Mouse (Mus musculus): Measurements from ENCODE around the gene Hoxd11.
A peak's percentile ranks its signal among the peaks of the same experiment; 100 is the strongest.

Hoxd11 gene

DNA sequence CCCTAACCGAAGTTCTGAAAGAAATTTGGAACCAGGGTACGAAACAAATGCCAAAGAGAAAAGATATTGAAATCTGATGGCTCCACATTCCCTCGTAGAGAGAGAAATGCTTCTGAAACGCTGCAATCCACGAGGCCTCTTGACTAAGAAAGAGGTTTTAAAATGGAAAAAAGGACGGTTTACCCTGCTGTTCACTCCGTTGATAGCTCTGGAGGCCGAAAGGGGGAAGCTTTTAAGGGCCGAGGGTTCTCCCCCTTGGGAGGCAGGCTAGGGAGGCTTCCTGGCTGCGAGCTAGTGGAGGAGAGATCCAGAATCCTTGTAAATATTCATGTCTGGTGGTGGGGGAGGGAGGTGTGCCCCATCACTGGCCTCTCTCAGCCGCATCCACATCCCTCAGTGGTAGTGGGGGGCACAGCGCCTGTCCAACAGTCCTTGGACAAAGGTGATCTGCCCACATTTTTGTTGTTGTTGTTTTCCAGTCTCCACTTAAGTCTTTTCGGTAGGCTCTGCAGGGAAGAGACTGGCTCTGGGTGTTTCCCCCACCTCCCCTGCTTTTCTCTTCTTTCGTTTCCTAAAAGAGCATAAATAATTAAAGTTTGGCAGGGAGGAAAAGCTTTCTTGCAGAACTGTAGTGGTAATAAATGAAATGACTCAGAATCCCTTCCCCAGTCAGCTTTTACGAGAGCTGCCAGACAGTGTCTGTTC, at the start of gene Hoxd11:
TSS of gene Hoxd11 (plus strand) at position 667 of the 705 bp plus-strand sequence.
- DNase-seq (ENCODE audit: low spot score), result no peak

DNA sequence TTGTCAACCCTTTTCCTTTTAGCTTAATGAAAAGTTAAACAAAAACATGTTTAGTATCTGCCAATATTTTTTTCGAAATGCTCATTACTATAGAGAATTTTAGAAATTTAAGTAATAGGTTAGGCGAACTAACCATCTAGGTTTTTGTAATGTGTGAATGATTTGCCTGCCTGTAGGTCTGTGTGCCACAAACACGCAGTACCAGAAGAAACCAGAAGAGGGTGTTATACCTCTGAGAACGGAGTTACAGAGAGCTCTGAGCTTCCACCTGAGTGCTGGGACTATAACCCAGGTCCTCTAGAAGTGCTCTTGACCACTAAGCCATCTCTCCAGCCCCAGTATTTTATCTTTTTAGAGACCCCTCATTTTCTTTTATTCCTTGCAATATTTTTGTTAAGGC, 43.9 kb upstream of the Hoxd11 start:
- DNase-seq (ENCODE audit: low spot score), result no peak

DNA sequence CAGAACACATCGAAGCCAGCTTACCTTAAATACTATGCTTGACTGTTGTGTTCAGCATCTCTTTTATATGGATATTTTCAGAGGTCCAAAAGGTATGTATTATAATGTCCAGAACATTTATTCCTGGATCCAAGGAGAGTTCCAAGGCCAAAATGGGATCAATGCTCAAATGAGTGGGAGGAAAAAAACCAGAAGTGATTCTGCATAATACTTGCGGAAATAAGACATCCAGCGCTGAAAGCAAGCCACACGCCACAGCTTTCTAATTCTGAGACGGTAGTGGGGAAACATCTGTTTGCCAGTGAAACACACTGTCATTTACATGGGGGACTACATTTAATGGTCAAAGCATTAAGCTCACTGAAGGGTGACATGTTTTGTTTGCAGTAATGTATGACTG, 36.9 kb upstream of the Hoxd11 start:
- no peak for DNase-seq (ENCODE audit: low spot score)

DNA sequence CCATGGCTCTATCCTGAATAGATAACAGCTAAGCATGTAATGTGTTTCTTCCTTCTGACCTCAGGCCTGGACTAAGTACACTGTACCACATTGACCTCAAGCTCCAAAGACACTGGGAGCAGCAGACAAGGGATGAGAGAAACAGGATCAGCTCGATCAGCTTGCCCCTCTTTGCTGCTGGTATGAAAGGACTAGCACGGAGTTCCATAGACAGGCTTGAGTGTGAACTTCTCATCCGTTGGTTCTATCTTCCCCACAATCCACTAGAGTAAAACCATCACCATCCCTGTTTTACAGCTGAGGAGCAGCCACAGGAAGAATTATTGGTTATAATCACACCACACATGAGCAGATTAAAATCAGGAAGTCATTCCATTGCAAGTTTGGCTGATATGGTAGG, 33.7 kb upstream of the Hoxd11 start:
- no peak for DNase-seq (ENCODE audit: low spot score)

DNA sequence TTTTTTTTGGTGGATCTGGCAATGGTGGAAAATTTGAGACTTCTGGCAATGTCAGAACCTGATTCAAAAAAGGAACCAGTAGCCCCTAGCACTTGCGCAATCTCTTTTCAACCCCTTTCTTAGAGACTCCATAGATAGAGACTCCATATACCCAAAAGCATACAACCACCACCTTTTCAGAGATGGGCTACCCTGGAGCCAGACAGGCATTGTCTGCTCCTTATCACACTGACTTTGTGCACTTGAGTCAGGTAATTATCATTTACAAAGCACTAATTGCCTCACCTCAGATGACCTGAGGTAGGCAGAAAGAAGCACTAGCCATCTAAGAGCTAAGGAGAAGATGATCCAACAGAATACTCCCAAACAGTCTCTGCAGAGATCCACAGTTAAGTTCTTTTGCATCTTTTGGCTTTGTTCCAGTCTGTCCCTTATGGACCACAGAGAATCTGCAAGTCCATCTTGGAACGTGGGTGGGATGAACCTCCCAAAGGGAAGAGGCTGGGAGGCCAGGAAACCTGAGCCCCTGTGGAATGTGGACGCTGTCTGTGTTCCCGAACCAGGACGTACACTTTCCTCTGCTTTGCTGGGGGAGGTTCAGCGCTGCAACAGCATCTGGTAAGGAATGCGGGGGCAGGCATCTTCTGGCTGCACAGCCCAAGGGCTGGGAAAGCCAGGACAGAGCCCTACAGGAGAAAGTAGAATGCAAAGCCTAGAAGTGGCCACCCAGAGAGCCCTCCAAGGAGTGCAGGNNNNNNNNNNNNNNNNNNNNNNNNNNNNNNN, 32.1 kb upstream of the Hoxd11 start:
- DNase-seq (ENCODE audit: low spot score), result peak; percentile 33

GRCm38 (mm10) chr2:74652996-74653340, 26.4 kb upstream of the Hoxd11 start:
- DNase-seq (ENCODE audit: low spot score), result peak; percentile 50

DNA sequence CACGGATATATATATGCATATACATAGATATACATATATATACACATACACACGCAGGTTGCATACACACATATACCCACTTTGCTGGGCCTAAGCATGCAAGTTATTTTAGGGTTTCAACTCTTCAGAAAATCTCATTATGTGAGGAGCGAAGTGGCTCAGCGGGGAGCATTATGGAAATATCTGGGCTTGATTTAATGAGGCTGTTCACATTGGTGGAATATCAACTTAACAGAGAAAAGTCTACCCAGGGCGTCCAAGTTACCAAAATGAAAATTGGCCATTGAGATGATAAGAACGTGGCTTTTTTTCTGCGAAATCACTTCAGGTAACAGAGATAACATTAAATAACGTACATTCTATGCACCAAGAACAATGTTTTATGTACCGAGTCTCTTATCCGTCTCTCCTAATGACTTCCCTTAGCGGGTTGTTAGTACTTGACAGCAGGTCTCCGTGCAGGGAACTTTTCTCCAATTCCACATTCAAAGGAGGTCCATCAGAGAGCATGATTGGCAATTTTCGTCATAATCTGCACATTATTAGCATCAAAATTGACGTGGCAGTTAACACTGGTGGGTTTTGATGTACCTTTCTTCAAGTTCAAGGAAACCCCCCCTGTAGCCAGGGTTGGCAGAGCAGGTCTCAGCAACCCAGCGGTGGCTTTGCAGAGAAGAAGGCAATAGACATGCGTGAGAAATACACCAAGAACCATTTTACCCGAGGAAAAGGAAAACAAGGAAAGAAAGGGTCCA, 25.4 kb upstream of the Hoxd11 start:
- DNase-seq (ENCODE audit: low spot score), result peak; percentile 59

- DNase-seq (ENCODE audit: low spot score), result peak; percentile 43
These were observed 24.5 kb upstream of the Hoxd11 start for GRCm38 (mm10) chr2:74654743-74655419.

DNA sequence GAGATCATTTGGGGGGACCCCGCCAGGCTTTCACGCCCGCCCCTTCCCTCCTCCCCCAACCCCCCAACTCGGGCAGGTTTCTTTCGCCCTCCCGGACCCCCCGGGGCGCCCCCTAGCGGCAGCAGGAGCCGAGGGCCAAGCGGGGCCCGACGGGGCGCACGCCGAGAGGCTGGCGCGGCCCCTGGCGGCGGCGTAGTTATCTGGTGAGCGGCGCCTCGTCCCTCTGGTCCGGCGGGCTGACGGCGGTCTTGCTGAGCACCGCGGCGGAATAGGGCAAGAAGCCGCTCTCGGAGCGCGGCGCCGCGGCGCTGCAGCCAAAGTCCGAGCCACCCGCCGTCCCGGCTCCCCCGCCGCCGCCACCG, 24.0 kb upstream of the Hoxd11 start:
- DNase-seq (ENCODE audit: low spot score), result peak; percentile 61

DNA sequence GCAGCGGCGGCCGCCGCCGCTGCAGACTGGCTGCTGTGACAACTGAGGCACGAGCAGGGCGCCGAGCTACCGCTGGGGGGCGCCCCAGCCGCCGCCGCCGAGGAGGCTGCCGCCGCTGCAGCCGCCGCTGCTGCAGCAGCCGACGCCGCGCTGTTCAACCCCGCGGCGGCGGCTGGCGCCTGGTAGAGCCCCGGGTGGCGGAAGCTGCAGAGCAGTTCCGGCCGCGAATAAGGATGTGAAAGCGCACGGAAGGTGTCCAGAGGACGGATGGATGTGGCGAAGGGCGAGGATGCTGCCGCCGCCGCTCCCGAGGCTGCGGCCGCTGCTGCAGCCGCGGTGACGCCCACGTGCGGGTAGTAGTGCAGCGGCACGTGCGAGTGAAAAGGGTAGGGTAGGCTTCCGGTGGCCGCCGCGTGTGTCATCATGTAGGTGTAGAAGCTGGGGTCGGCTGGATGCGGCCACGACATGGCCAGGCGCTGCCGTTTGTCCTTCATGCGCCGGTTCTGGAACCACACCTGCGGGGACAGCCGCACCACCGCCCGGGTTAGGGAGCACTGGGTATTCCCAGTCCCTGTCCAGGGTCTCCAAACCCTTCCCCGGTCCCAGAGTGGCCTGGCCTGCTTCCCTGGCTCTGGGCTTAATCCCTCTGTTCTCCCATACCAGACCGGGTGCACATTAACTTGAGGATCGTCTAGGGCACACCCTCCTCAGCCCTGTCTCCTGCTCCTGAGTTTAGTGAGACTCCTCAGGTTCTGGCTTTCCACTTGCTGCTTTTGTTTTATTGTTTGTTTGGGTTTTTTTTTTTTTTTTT, 23.3 kb upstream of the Hoxd11 start:
- peak; percentile 65 for DNase-seq (ENCODE audit: low spot score)

DNA sequence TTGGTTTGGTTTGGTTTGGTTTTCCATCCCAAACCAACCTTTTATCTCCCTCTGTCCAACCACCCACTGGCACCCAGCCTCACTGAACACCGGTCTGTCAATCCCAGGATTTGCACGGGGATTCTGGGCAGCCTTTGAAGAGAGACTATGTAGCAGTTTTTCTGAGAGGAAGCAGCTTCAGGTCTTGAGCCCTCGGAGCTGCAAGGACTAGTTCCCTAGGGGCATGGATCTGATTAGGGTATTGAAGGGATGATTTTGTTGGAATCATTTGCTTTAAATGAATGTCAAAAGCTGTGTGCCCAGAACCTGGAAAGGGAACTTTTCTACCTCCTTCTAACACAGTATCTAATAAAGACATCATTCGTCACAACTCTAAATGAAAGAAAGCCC, 22.7 kb upstream of the Hoxd11 start:
- DNase-seq (ENCODE audit: low spot score), result no peak

DNA sequence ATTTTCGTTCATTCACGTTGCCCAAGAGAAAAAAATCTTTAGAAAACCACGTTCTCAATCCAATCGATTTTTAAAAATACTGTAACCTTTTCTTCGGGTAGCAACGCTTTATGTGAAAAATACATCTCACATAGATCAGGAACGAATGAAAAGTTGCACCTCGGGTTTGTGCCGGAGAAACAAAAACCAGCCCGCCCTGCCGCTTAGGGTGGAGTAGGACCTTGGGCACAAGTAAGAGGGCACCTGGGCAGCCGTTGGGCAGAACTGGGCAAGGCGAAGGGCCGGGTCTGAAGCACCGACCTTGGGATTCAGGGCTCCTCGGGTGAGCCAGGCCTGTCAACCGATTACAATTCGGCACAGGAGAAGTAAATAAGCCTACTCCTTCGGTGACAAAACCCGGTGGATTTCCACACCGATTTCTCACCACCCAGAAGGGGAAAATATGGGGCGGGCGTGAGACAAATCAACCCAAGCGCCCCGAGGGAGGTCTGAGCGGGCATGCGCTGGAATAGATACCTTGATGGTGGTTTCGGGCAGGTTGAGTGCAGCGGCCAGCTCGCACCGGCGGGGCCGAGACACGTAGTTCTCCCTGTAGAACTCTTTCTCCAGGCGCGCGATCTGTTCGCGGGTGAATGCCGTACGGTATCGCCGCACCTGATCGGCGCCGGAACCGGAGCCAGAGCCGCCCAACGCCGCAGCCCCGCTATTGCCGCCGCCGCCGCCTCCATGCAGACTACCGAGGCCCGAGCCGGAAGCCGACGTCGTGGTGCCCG, 21.9 kb upstream of the Hoxd11 start:
- peak; percentile 61 for DNase-seq (ENCODE audit: low spot score)

GRCm38 (mm10) chr2:74658024-74658666, 21.2 kb upstream of the Hoxd11 start:
- peak; percentile 67 for DNase-seq (ENCODE audit: low spot score)

- peak; percentile 74 for DNase-seq (ENCODE audit: low spot score)
These were observed 20.5 kb upstream of the Hoxd11 start for GRCm38 (mm10) chr2:74658667-74659371.

DNA sequence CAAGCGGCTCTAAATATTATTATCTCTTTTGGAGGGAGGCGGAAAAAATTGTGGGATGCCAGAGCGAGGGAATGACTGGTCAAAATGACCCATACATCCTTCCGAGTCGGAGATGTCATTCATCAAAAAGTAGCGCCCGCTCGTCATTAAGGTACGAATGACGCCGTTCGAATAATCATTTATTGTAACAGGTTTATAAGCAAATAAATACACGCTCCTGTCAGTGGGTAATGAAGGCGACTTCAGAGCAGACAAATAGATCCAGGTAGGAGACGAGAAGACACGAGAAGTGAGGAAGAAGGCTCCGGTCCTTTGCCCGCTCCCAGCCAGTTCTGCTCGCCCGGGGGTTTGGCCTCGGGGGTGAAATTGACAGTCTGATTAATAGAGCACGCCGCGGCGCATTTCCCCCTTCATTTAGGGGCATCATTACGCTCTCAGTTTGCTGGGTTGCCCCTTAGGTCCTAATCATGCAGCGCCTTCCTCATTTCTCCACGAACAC, 19.8 kb upstream of the Hoxd11 start, which contains the start of gene Evx2:
TSS of gene Evx2 (minus strand) at position 51 of the 499 bp plus-strand sequence.
- peak; percentile 63 for DNase-seq (ENCODE audit: low spot score)

GRCm38 (mm10) chr2:74660421-74661375, 18.7 kb upstream of the Hoxd11 start:
- peak; percentile 49 for DNase-seq (ENCODE audit: low spot score)

DNA sequence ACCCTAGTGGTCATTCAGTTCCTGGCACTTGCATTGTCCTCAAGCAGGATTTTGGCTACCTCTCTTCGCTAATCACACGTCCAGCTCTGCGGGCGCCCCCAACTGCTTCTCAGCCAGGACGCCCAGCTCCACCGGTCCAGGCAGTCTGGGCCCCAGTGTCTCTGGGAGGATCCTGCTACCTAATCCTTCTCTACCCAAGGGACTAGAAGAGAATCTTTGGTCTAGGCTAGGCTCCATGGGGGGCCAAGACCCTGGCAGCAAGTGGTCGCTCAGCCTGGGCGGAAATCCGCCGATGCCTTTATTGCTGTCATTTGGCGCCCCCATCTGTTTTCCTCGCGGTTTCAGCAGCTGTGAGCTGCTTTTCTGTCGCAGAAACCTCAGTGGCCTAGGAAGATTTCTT, 17.7 kb upstream of the Hoxd11 start:
- DNase-seq (ENCODE audit: low spot score), result peak; percentile 90

DNA sequence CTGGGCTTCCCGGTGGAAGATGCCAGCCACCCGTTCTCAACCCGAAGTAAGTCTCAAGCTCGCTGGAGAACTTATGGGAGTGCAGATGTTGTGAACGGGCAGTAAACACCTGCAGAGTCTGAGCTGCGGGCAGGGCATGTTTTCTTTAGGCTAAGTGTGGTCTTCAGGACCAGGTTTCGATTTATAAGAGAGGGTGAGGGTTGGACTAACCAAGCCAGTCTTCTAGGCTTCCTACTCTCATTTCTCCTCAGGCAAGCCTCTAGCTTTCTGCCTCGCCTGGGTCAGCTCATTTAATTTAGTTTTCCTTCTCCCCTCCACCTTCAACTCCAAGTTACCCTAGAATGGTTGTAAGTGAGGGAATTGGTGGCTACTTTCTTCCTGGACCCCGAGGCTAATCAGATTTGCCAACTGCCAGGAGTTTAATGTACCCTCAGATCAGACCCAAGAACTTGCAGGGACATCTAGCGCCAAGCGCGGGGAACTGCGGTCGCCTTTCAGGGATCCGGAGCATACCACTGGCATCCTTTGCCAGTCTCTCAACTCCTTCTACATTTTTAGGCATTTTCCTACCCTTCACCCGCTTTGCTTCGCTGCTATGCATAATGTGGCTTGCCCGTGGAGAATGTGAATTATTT, 15.9 kb upstream of the Hoxd11 start:
- DNase-seq (ENCODE audit: low spot score), result peak; percentile 84

Data from embryo, embryonic 10.5 days (tissue).